Mouse (Mus musculus) C2C12 (cell line): ENCODE measurements around the gene Rmnd1.

Source experiments
- CEBPB ChIP-seq: IDR thresholded peaks from one replicate; pipeline ENCODE4 v1.6.1; 2011; ENCODE audit warnings: low read depth, mild to moderate bottlenecking, control low read depth, moderate library complexity
- CTCF ChIP-seq: IDR thresholded peaks from one replicate; pipeline ENCODE4 v1.5.1; 2011; ENCODE audit not compliant: control insufficient read depth, insufficient read depth, insufficient read length

GRCm38 (mm10) chr10:4355882-4356451, 76.2 kb downstream of the Rmnd1 start:
- TF ChIP-seq CTCF (no peak), CEBPB (no peak)
